Mouse (Mus musculus): ENCODE measurements around the gene Sfxn3. TPM values are rescaled to one million over a fixed set of nuclear protein-coding genes. Genes with fewer than 3 reads are reported as not detected.

Gene Sfxn3
- polyA plus RNA-seq, 1 experiment from 2014 or later = 34.5 TPM

DNA sequence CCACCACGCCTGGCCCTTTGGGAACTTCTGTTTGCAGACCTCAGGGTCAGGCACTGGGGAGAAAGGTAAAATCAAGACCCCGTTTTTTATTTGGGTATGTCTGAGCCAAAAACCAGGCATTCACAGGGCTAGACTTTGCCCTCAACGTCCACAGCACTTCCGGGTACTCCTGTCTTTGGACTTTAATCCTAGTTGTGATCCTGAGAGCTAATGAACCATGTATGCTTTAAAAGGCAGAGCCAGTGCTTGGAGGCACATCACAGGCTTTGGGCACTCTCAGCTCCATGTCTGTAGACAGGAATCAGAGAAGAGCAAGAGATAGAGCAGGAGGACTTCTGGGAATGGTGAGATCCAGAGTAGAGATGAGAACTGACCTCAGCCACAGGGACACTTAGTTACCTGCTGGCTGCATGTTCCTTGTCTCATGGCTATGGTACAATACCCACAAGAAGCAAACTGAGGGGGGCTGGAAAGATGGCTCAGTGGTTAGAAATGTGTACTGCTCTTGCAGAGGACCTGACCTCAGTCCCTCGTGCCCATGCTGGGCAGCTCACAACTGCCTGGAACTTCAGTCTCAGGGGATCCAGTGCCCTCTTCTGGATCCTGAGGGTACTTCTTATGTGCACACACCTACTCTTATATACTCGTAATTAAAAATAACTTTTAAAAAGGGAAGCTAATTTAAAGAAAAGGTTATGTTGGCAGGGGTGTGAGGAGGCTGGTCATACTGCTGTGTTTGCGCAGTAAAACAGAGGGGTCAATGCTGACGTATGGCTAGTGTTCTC is 53.4 kb downstream of the Sfxn3 start:
- Histone ChIP-seq H3K9me3 (ENCODE audit: control insufficient read depth, low read depth, low read length) (no peaks in the 10 kb centered on the region), H3K27ac (ENCODE audit: low read length) (no peak overlapping the region), H3K4me3 (ENCODE audit: low read depth, low read length) (no peak overlapping the region), H3K4me2 (replicated peaks; ENCODE audit: low read depth, low read length) (no peak overlapping the region), H3K27me3 (ENCODE audit: control insufficient read depth, insufficient read depth, low read length) (peaks cover 11% of the 10 kb centered on the region; the same call in 1 of the 2 replicates), H3K9ac (replicated peaks; ENCODE audit: low read depth, low read length) (no peak overlapping the region), H3K36me3 (ENCODE audit: control insufficient read depth, insufficient read depth, low read length) (no peaks in the 10 kb centered on the region), H3K4me1 (ENCODE audit: control insufficient read depth, insufficient read depth, low read length) (no peaks in the 10 kb centered on the region)
- no peak for ATAC-seq (ENCODE audit: insufficient number of reproducible peaks, insufficient read depth, low FRiP score, low read depth)
- WGBS = 69% methylated on average over 8 of the region's 8 CpGs

DNA sequence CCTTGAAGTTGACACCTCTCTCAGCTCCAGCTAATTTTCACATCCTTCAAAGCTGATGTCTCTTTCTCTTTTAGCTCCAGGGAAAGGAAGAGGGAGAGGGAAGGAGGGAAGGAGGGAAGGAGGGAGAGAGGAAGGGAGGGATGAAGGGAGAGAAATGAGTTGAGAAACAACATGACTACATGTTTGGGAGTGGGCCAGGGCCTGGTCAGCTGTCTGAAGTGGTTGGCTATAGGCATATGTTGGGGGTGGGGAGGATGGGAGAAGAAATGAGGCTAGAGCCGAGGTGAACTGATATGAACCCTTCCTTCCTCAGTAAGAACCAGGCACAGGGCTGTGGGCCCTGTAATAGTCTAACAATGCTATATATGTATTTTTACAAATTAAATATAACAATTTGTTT is 58.3 kb downstream of the Sfxn3 start:
- Histone ChIP-seq H3K36me3 (ENCODE audit: control insufficient read depth, insufficient read depth, low read length) (no peaks in the 10 kb centered on the region), H3K4me3 (ENCODE audit: low read depth, low read length) (no peak overlapping the region), H3K27ac (ENCODE audit: low read length) (no peak overlapping the region), H3K27me3 (ENCODE audit: control insufficient read depth, insufficient read depth, low read length) (peaks cover 11% of the 10 kb centered on the region; the same call in 1 of the 2 replicates), H3K9me3 (ENCODE audit: control insufficient read depth, low read depth, low read length) (no peaks in the 10 kb centered on the region), H3K9ac (replicated peaks; ENCODE audit: low read depth, low read length) (no peak overlapping the region), H3K4me2 (replicated peaks; ENCODE audit: low read depth, low read length) (no peak overlapping the region), H3K4me1 (ENCODE audit: control insufficient read depth, insufficient read depth, low read length) (no peaks in the 10 kb centered on the region)
- WGBS = 29% methylated on average over 1 of the region's 1 CpGs
- no peak for ATAC-seq (ENCODE audit: insufficient number of reproducible peaks, insufficient read depth, low FRiP score, low read depth)

Other genes with a start within 250 kb of the Sfxn3 start
- gene Slf2, start 116.4 kb upstream of the Sfxn3 start, polyA plus RNA-seq (2014; fragmentation: Nextera tagmentation; extraction: Ambion mirVana) = 56.5 and 56.7 TPM in 2 replicates
- 6.0 and 6.6 TPM in 2 replicates for gene Sema4g, start 58.4 kb upstream of the Sfxn3 start, polyA plus RNA-seq (2014; fragmentation: Nextera tagmentation; extraction: Ambion mirVana)
- gene Twnk, start 41.8 kb upstream of the Sfxn3 start, polyA plus RNA-seq (2014; fragmentation: Nextera tagmentation; extraction: Ambion mirVana) = 13.3 and 15.3 TPM in 2 replicates
- gene Mrpl43, start 41.1 kb upstream of the Sfxn3 start, polyA plus RNA-seq (2014; fragmentation: Nextera tagmentation; extraction: Ambion mirVana) = 60.1 and 60.4 TPM in 2 replicates
- 52.5 and 56.0 TPM in 2 replicates for gene Lzts2, start 33.1 kb upstream of the Sfxn3 start, polyA plus RNA-seq (2014; fragmentation: Nextera tagmentation; extraction: Ambion mirVana)
- gene Pdzd7, start 1.8 kb upstream of the Sfxn3 start, polyA plus RNA-seq (2014; fragmentation: Nextera tagmentation; extraction: Ambion mirVana) = 0.62 TPM in 2 replicates
- gene Kazald1, start 27.7 kb downstream of the Sfxn3 start, polyA plus RNA-seq (2014; fragmentation: Nextera tagmentation; extraction: Ambion mirVana) = 1.3 and 4.7 TPM in 2 replicates
- 0.12 and 0.86 TPM in 2 replicates for gene Tlx1, start 103.2 kb downstream of the Sfxn3 start, polyA plus RNA-seq (2014; fragmentation: Nextera tagmentation; extraction: Ambion mirVana)
- not detected in 2 replicates for gene Lbx1, start 188.3 kb downstream of the Sfxn3 start, polyA plus RNA-seq (2014; fragmentation: Nextera tagmentation; extraction: Ambion mirVana)

All from stomach, embryonic 14.5 days (tissue).